Mouse (Mus musculus) kidney, adult 11 months (tissue): ENCODE results near the gene Cdkl2.

Experiments used
- DNase-seq: peaks from one replicate; pipeline ENCODE4 v3.0.0; 2022

Gene Cdkl2

DNA sequence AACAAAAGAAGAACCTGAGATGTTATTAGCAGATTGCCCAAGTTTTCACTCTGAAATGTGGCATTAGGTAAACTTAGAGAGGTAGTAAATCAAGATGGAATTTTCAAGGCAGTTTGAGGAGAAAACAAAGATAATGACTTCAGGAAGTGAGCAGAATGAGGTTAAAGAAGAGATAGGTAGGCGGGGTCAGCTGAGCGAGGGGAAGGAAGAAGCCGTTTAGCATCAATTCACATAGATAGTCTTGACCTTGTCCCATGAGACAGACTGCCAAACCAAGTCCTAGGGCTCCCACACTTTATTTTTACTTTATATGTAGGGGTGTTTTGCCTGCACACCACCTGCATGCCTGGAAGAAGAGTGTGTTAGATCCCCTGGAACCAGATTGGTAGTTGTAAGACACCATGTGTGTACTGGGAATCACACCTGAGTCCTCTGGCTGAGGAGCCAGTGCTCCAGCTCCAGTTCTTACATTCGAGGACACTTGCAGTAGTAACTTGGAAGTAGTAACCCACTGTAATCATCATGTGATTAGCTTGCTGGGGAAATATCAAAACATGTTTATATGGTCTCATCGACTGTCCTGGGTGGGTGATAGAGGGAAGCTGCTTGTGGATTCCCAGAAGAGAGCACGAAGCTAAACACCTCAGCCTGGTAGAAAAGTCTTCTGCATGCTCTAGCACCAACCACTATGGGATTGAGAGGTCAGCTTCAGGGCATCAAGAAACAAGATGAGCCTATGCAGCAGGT, 52.3 kb downstream of the Cdkl2 start:
- no peak for DNase-seq

GRCm38 (mm10) chr5:91989261-91989660, 54.4 kb downstream of the Cdkl2 start:
- no peak for DNase-seq

GRCm38 (mm10) chr5:91987799-91988198, 55.9 kb downstream of the Cdkl2 start:
- DNase-seq: no peak

DNA sequence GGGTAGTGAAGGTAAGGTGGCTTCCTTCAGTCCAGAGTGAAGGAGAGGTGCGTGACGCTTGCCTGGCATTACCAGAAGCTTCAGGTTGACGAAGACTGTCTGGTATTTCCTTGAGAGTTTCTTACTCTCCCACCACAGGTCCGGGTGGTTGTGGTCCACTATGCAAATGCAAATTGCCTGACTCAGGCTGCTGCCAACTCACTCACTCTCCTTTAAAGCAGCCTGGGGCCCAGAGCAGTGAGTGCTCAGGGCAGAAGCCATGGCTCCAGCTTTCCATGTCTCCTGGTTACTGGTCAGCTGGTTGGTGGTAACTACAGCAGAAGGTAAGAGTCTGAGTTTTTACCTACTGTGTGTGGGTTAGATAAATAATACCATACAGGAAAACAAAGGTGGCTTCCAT, 56.4 kb downstream of the Cdkl2 start, which contains the start of gene Odaph:
Gene Odaph (plus strand): TSS at position 240 of the 400 bp plus-strand sequence.
- no peak for DNase-seq

GRCm38 (mm10) chr5:91985721-91986120, 58.0 kb downstream of the Cdkl2 start:
- no peak for DNase-seq

DNA sequence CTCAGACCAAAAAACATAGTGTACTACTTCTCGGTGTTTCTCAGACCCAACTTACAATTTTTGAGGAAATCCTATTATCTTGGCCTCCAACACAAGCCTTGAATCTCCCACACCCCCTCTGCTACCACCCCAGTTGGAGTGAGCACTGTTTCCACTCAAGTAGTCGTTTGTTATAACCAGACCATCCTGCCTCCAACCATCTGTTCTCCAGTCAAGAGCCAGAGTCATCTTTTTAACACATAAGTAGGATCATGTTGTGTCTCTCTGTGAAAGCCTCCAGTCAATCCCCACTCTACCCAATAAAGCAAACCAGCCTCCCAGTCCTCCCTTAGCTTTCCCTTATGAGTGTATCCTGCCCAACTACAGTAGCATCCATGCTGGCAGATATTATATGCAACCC, 60.2 kb downstream of the Cdkl2 start:
- DNase-seq: no peak

- DNase-seq: no peak
Observed at GRCm38 (mm10) chr5:91981176-91981840, 62.4 kb downstream of the Cdkl2 start.

DNA sequence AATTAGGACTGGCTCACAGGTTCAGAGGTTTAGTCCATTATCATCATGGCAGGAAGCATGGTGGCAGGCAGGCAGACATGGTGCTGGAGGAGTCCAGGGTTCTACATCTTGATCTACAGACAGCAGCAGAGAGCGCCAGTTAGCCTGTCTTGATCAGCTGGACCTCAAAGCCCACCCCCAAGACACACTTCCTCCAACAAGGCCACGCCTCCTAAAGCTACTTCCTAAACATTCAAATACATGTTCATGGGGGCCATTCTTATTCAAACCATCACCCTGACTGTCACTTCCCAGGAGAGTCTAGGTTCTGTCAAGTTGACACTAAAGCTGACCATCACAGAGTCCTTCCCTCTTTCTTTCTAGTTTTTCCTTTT, 66.3 kb downstream of the Cdkl2 start:
- no peak for DNase-seq

DNA sequence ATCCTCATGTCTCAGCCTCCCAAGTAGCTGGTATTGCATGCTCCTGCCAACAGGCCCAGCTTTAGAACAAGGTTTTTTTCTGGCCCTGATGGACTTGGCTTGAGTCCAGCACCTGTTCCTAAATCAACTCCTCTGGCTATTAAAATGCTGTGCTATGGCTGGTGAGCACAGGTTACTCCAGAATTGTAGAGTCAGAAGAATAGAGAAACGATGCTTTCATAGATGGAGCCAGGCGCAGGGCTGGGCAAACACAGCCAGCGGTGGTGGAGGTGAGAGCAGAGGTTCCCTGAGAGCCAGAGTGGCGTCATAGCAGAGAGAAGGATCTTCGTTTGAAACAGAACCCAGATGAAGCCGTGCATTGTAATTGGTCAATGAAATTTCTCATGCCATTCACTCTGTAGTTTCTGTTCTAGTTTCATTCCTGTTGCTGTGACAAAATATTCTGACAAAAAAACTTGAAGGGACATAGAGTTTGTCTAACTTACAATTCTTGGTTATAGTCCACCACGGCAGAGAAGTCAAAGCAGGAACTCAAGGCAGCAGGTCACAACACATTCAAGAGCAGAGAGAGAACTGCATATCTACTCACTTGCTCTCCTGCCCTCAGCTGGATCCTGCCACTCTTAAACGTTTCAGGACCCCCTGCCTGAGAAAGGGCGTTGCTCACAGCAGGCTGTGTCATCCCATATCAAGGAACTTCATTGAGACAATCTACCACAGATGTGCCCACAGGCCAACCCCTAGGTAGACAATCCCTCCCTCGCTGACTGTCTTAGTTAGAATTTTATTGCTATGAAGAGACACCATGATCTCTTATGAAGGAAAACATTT, 66.9 kb downstream of the Cdkl2 start:
- DNase-seq: no peak

- no peak for DNase-seq
Observed at GRCm38 (mm10) chr5:91975758-91976157, 67.9 kb downstream of the Cdkl2 start.

DNA sequence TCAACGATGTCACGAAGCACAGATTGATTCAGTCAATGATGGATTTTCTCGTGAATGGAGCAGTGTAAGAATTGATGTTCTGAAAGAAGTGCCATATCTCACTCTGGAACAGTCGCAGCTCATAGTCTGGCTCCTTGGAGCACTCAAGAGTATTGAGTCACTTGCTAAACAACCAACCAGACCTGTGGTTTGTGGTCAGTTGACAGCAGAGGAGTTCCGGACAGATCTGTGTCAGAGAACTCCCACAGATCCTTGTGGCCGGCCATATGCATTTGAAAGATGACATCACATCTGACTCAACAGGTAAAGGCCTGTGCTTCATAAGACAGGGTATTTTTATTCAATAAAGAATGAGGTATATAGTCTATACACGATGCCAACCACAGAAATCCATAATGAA, 69.7 kb downstream of the Cdkl2 start:
- no peak for DNase-seq

DNA sequence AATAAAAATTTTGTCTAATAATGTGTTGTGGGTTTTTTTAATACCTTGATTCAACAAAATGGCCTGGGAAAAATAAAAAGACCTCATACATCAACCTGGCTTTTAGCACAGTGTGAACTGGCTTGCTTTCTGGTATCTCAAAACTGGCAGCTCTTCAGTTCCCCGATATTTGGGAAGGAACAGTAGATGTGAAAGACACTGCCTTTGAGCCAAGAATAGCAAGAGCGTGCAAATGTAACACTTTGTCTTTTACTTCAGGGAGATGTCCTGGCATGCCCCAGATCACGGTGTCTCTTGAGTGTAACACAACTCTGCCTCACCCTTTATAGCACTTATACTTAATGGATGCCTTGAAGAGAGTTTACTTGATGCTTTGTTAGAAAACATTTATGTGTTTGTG, 71.6 kb downstream of the Cdkl2 start:
- DNase-seq: no peak

- DNase-seq: peak; percentile 97
Observed at GRCm38 (mm10) chr5:91962639-91963440, 80.8 kb downstream of the Cdkl2 start, which contains the start of gene Rchy1. Rchy1 (minus strand) TSS chr5:91963068.

DNA sequence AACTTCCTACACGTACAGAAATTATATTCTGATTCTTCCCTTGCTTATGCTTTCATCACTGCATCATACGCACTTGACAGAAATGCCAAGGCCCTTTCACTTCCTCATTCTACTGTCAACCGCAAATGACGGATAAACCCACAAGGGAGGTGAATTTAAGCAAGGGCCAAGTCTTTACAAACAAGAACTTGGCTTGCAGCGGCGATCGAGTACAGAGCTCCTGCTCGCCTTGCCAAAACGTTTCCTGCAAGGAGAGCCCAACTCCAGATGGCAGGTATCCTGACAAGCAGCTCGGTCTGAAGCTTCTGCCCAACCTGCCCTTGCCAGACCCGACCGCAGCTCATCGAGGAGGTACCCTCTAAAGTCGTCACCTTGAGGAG, 81.4 kb downstream of the Cdkl2 start:
- no peak for DNase-seq

GRCm38 (mm10) chr5:91961370-91961769, 82.3 kb downstream of the Cdkl2 start:
- DNase-seq: peak; percentile 50

DNA sequence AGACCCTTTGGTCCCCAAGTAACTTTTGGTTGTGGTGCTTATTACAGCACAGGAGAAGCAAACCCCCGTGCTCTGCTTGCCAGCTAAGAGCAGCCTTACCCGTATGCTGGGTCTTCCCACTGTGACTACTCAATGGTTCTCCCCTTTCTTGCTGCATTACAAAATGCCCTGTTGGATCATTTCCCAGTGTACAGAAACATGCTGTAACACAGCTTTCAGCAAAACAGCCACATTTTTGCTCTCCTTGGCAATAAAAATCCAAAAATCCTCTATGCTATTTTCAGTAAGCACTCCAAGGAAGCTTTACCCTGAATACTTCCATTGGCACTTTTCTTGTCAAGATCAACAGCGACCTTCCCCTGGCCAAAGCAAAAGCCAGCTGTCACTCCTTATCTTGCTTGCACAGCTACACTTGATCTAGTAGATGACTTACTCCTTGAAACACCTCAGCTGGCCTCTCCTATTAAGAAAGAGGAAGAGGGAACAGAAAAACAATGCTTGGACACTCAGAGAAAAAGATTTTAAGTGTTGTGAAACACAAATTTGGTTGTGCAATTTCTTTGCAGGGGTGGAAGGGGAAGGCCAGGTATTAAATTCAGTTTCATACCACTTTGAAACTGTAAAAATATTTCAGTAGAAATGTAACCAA, 83.0 kb downstream of the Cdkl2 start:
- no peak for DNase-seq

- no peak for DNase-seq
Observed at GRCm38 (mm10) chr5:91959986-91960385, 83.7 kb downstream of the Cdkl2 start.

DNA sequence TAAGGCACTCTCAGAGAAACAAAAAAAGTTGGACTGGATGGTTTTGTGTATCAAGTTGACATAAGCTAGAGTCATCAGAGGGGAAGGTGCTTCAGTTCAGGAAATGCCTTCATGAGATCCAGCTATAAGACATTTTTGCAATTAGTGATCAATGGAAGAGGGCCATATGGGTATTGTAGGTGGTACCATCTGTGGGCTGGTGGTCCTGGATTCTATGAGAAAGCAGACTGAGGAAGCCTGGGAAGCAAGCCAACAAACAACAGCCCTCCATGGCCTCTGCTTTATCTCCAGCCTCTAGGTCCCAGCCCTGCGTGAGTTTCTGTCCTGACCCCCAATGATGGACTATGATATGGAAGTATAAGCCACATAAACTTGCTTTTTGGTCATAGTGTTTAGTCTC, 84.6 kb downstream of the Cdkl2 start:
- DNase-seq: no peak

DNA sequence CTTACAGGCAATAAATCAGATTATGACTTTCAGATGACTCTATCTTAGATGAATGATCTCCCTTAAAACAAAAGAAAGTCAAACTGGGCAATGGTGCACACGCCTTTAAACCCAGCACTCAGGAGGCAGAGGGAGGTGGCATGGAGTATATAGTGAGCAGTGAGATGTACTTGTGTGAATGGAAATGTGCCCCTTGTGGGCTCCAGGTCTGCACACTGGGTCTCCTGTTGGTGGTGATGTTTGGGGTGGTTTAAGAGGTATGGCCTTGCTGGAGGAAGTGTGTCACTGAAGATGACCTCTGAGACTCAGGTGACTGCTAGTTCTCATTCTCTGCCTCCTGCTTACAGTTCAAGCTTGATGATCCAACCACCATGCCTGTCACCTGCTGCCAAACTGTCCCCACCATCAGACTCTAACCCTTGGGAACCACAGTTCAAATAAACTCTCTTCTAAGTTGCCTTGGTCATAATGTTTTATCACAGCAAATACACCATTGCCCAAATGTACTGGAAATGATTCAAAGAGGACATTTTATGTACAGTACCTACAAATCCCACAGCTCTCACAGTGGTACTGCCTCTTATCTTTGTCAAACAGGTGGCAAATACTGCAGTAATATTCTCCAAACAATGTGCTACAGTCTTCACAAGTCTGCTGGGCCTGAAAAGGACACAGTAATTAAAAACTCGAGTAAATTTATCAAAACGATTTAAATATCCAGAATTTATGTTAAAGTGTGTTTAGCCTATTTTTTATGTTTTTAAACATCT, 86.5 kb downstream of the Cdkl2 start:
- DNase-seq: no peak
